Mouse (Mus musculus) C2C12 (cell line): ENCODE results near the gene Tbc1d8b. TPM values are rescaled to one million over a fixed set of nuclear protein-coding genes. Genes with fewer than 3 reads are reported as not detected.

ENCODE experiments used
- H3K27me3 ChIP-seq: one replicate; pipeline ENCODE4 v1.6.1; 2011; ENCODE audit not compliant: control insufficient read depth, insufficient read depth, insufficient read length
- H3K36me3 ChIP-seq: one replicate; pipeline ENCODE4 v1.6.1; 2011; ENCODE audit not compliant: control insufficient read depth, insufficient read depth
- H3K4me3 ChIP-seq: one replicate; pipeline ENCODE4 v1.5.1; 2011; ENCODE audit warnings: mild to moderate bottlenecking, control low read depth; ENCODE audit not compliant: poor library complexity, insufficient read depth, severe bottlenecking
- H3K79me2 ChIP-seq: one replicate; pipeline ENCODE4 v1.6.1; 2011; ENCODE audit not compliant: control insufficient read depth, insufficient read depth
- H3K79me3 ChIP-seq: one replicate; pipeline ENCODE4 v1.6.1; 2011; ENCODE audit warnings: low read depth, control low read depth
- H3ac ChIP-seq: one replicate; pipeline ENCODE3; 2011; ENCODE audit warnings: low read depth; ENCODE audit not compliant: control insufficient read depth, insufficient read length
- CEBPB ChIP-seq: IDR thresholded peaks from one replicate; pipeline ENCODE4 v1.6.1; 2011; ENCODE audit warnings: low read depth, mild to moderate bottlenecking, control low read depth, moderate library complexity
- CTCF ChIP-seq: IDR thresholded peaks from one replicate; pipeline ENCODE4 v1.5.1; 2011; ENCODE audit not compliant: control insufficient read depth, insufficient read depth, insufficient read length
- FOSL1 ChIP-seq: IDR thresholded peaks from one replicate; pipeline ENCODE4 v1.8.0; 2011; ENCODE audit warnings: mild to moderate bottlenecking, low read length; ENCODE audit not compliant: poor library complexity, insufficient read depth, severe bottlenecking
- MAX ChIP-seq: IDR thresholded peaks from one replicate; pipeline ENCODE4 v1.6.1; 2011; ENCODE audit warnings: mild to moderate bottlenecking, control low read depth
- MYOD1 ChIP-seq: IDR thresholded peaks from one replicate; pipeline ENCODE4 v1.6.1; 2011; ENCODE audit warnings: low read depth; ENCODE audit not compliant: control insufficient read depth, insufficient read length
- MYOG ChIP-seq: IDR thresholded peaks from one replicate; pipeline ENCODE4 v1.6.1; 2011; ENCODE audit not compliant: control insufficient read depth, insufficient read length; ENCODE audit errors: extremely low read depth
- USF1 ChIP-seq: IDR thresholded peaks from one replicate; pipeline ENCODE4 v1.6.1; 2011; ENCODE audit warnings: low read depth, mild to moderate bottlenecking, control low read depth, moderate library complexity
- polyA plus RNA-seq: library from polyadenylated mRNA; unstranded; fragments of >200 nt; fragmentation: generic; extraction: Trizol; gene quantifications from one replicate; pipeline ENCODE4 v1.2.1, GENCODE M21; 2012; ENCODE audit warnings: missing spikeins

Gene Tbc1d8b
- polyA plus RNA-seq, 1 experiment = 2.4 TPM

GRCm38 (mm10) chrX:139781563-139781962, 96.8 kb downstream of the Tbc1d8b start:
- Histone ChIP-seq H3K36me3 (no peaks in the 10 kb centered on the region), H3ac (no peak overlapping the region), H3K79me2 (no peaks in the 10 kb centered on the region), H3K4me3 (no peak overlapping the region), H3K27me3 (no peaks in the 10 kb centered on the region), H3K79me3 (no peaks in the 10 kb centered on the region)
- TF ChIP-seq MYOG (no peak), USF1 (no peak), CEBPB (no peak), MAX (no peak), FOSL1 (no peak), MYOD1 (no peak), CTCF (no peak)

- Histone ChIP-seq H3K4me3 (no peak within 1 kb of the TSS), H3K79me3 (no peaks in the 10 kb centered on the region), H3K27me3 (no peaks in the 10 kb centered on the region), H3K36me3 (no peaks in the 10 kb centered on the region), H3ac (no peak within 1 kb of the TSS), H3K79me2 (no peaks in the 10 kb centered on the region)
- TF ChIP-seq MYOD1 (no peak), CEBPB (no peak), MAX (no peak), USF1 (no peak), MYOG (no peak), FOSL1 (no peak), CTCF (no peak)
These were observed 97.7 kb downstream of the Tbc1d8b start, which contains the start of gene Ripply1 for GRCm38 (mm10) chrX:139782278-139783044. Gene Ripply1 (minus strand): TSS chrX:139782353.

DNA sequence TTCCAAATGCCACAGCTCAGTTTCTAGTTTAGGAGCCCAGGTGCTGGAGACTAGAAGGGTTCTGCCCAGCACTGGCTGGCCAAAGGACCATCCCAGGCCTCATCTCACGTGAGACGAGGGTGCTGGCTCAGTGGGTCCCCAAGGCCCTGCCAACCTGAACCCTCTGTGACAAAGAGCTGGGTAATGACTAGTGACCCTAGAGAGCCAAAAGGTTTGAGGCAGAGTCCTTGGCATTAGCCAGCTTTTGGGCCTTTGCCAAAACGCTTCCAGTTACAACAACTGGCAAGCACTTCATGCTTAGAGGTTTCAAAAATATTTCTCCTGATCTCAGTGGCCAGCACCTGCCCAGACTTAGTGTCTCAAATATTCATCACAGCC, 98.2 kb downstream of the Tbc1d8b start:
- H3K4me3 ChIP-seq = no peak overlapping the region
- no peaks in the 10 kb centered on the region for H3K79me2 ChIP-seq
- no peaks in the 10 kb centered on the region for H3K79me3 ChIP-seq
- TF ChIP-seq MYOD1 (no peak), USF1 (no peak), CTCF (no peak), MYOG (no peak), MAX (no peak), FOSL1 (no peak), CEBPB (no peak)
- H3K36me3 ChIP-seq = no peaks in the 10 kb centered on the region
- H3K27me3 ChIP-seq = no peaks in the 10 kb centered on the region
- no peak overlapping the region for H3ac ChIP-seq

- no peak for TF ChIP-seq USF1
- H3K79me2 ChIP-seq = no peaks in the 10 kb centered on the region
- no peaks in the 10 kb centered on the region for H3K27me3 ChIP-seq
- no peak overlapping the region for H3K4me3 ChIP-seq
- H3K79me3 ChIP-seq = no peaks in the 10 kb centered on the region
- H3K36me3 ChIP-seq = no peaks in the 10 kb centered on the region
- H3ac ChIP-seq = no peak overlapping the region
These were observed 101.0 kb downstream of the Tbc1d8b start for GRCm38 (mm10) chrX:139785764-139786163.

GRCm38 (mm10) chrX:139794072-139794845, 109.5 kb downstream of the Tbc1d8b start:
- no peaks in the 10 kb centered on the region for H3K79me2 ChIP-seq
- TF ChIP-seq USF1 (no peak), MYOG (no peak), FOSL1 (no peak), MYOD1 (no peak), CEBPB (no peak), MAX (no peak), CTCF (no peak)
- no peak overlapping the region for H3K4me3 ChIP-seq
- no peaks in the 10 kb centered on the region for H3K36me3 ChIP-seq
- no peak overlapping the region for H3ac ChIP-seq
- no peaks in the 10 kb centered on the region for H3K27me3 ChIP-seq
- H3K79me3 ChIP-seq = no peaks in the 10 kb centered on the region
